Mouse (Mus musculus) thymus, postnatal 14 days (tissue): ENCODE measurements around the gene Tmem169.

Experiments used
- DNase-seq: peaks from one replicate; pipeline ENCODE4 v3.0.0; 2021

The Tmem169 gene

GRCm38 (mm10) chr1:72287893-72288292 lies 3.7 kb downstream of the Tmem169 start:
- no peak for DNase-seq

DNA sequence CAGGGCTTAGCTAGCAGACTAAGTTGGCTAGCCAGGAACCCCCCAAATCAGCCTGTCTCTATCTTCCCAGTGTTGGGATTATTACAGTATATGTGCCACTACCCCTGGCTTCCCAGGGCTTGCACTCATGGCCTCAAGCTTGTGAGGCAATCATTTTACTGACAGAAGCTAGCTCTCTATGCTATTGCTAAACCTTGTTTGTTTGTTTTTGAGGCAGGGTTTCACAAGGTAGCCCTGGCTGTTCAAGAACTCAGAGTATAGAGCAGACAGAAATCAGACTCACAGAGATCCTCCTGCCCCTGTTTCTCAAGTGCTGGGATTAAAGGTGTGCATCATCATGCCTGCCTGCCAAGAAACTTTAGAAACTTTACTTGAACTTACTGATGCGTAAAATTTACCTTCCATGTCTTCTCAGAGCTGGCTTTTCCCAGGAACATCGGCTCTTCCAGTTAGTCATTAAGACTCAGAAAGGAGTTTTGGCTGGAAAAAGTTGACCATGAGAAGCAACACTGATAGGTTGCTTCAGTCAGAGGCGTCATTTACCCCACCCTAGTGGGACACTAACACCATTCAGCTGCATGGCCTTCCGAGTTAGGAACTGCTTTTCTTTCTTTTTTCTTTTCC lies 4.5 kb downstream of the Tmem169 start:
- DNase-seq = no peak

DNA sequence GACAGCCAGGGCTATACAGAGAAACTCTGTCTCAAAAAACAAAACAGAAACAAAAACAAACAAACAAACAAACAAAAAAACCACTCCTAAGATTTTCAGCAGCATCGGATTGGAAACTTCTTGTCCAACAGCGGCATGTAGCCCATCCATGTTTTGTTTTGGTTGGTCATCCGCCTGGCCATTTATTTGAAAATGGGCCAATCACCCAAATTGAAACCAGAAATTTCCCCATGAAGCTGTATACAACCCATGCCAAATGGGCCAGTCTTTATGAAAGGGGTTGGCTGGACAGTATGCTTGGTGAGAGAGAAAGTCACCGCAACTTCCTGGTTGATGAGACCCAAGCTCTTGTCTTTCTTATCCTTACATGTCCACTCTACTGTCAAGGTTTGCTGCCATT lies 6.7 kb downstream of the Tmem169 start:
- DNase-seq = no peak

DNA sequence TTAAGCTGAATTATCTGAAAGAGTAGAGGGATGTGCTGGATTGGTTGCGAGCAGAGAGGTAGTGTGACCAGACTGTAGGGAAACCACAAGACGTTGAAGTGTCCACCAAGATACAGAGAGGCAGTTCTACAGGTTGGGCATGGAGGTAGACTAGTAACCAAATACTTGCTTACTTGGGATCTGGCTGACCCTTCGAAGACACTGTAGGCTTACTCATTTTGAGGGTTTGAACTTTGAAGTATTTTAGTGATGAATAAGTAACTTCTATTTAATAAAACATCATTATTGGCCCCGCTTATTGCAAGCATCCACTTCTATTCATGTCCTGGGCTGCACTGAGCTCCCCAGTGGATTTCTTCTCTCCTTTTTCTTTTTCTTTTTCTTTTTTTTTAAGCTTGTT lies 7.3 kb downstream of the Tmem169 start:
- no peak for DNase-seq

DNA sequence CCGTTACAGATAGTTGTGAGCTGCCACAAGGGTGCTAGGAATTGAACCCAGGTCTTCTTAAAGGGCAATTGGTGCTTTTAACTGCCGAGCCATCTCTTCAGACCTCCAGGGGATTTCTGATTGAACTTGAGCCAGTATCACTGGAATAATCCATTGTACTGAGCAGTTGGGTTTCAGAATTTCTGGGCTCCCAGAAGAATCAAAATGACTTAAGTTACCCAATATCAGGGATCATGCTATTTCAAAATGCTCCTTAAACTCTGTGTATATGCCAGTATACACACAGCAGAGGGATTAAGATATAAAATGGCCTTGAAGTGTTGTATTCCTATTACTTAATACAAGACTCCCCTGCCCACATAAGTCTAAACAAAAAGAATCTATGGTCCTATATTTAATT lies 7.8 kb downstream of the Tmem169 start:
- no peak for DNase-seq

- DNase-seq = no peak
Observed at GRCm38 (mm10) chr1:72293869-72294663, 9.9 kb downstream of the Tmem169 start.

DNA sequence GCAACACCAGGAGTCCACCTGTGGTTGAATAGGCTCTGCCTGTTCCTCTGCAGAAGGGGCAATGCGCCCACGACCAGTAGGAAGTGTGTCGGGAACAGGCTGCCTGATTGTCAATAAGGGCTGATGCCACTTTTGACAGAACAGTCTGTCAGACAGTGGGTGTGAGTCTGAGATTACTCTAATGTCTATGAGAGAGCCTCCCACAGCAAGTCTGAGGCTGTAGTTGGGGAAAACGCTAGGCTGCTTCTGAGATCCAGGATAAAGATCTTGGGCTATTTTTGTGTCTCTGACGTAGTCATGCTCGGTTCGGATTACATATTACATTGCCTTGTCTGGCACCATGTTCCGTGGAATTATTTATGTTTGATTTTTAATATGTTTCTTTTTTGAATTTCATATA lies 11.6 kb downstream of the Tmem169 start:
- no peak for DNase-seq

- no peak for DNase-seq
Observed at GRCm38 (mm10) chr1:72301845-72302244, 17.7 kb downstream of the Tmem169 start.

GRCm38 (mm10) chr1:72306241-72306640 lies 22.1 kb downstream of the Tmem169 start:
- no peak for DNase-seq

- DNase-seq = peak; percentile 67
Observed at GRCm38 (mm10) chr1:72306679-72307181, 22.6 kb downstream of the Tmem169 start.

- DNase-seq = peak; percentile 93
Observed at GRCm38 (mm10) chr1:72307317-72307798, 23.2 kb downstream of the Tmem169 start, which contains the start of gene Xrcc5. Gene Xrcc5, plus strand, starts transcription at chr1:72307421.

DNA sequence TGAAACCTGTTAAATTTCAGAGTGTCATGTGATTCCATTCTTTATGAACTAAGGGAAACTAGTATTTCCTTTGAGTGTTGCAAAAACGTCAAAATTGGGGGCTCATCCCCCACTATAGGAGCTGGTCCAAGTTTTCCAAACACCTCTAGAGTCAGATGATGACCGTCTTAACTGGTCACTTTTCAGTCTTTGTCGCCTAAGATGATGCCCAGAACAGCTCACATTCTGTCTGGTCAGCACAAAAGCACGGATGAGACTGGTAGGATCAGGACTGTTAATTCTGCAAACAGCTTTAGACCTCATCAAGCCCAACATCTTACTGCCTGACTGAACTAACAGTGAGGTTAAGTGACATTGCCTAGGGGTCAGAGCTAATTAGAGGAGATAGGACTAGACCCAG lies 24.8 kb downstream of the Tmem169 start:
- no peak for DNase-seq

GRCm38 (mm10) chr1:72309744-72310424 lies 25.7 kb downstream of the Tmem169 start:
- DNase-seq = no peak

GRCm38 (mm10) chr1:72312701-72313398 lies 28.7 kb downstream of the Tmem169 start:
- DNase-seq = no peak

DNA sequence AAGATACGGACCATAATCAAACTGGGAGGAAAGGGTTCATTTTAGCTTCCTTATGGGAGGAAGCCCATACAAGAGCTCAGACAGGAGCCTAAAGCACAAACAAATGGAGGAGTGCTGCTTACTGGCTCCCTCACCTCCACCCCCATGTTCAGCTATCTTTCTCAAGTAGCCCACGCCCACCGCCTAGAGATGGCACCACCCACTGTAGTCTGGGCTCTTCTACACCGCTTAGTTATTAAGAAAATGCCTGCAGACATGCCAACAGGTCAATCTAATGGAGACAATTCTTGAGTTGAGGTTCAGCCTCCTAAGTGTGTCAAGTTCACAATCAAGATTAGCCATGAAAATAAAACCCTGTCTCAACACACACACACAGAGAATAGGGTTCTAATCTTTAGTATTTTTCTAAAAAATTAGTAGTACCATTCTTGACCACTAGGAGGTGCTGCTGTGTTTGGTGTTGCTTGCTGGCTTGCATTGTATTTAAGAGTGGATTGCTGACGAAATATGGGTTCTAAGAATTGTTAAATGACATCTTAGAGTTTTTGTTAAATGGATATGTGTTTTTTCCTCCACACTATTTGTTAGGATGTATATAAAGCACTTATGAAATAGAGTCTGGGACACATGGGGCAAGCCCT lies 29.4 kb downstream of the Tmem169 start:
- DNase-seq = no peak

- no peak for DNase-seq
Observed at GRCm38 (mm10) chr1:72315447-72315846, 31.3 kb downstream of the Tmem169 start.

GRCm38 (mm10) chr1:72316409-72316808 lies 32.2 kb downstream of the Tmem169 start:
- no peak for DNase-seq

- DNase-seq = no peak
Observed at GRCm38 (mm10) chr1:72316901-72317300, 32.7 kb downstream of the Tmem169 start.

- no peak for DNase-seq
Observed at GRCm38 (mm10) chr1:72320759-72321158, 36.6 kb downstream of the Tmem169 start.

DNA sequence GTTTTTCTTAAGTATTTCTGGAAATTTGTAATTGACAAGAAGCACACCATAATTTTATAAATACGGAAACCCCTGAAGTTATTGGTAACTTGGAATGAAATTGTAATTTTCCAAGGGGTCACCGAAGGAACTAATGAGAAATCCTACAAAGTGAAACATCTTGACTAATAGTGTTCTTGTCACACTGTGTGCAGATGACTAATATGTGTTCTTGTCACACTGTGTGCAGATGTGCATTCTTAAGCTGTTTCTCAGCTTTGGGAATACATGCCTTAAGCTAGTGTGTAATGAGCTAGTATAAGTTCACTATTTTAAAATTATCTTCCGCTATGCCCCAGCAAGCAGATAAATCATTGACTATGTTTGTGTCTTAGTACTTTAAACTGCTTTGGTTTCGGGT lies 39.1 kb downstream of the Tmem169 start:
- no peak for DNase-seq

GRCm38 (mm10) chr1:72326162-72326821 lies 42.1 kb downstream of the Tmem169 start:
- no peak for DNase-seq

GRCm38 (mm10) chr1:72334807-72335206 lies 50.6 kb downstream of the Tmem169 start:
- no peak for DNase-seq
